Mouse (Mus musculus) heart, embryonic 12.5 days (tissue): ENCODE measurements around the gene Esr1. TPM values are rescaled to one million over a fixed set of nuclear protein-coding genes. Genes with fewer than 3 reads are reported as not detected.

Experiments used
- ATAC-seq: fragments of 200-750 bp; cut with Nextera tagmentation; 2 replicates; pipeline ENCODE4 v1.8.0; 2017; ENCODE audit warnings: moderate TSS enrichment, moderate library complexity; ENCODE audit not compliant: insufficient number of reproducible peaks, low FRiP score
- H3K27ac ChIP-seq: fragments of 300-500 bp; sonication (generic); 2 replicates; pipeline ENCODE4 v1.5.1; 2016; ENCODE audit warnings: mild to moderate bottlenecking, moderate library complexity; ENCODE audit not compliant: poor library complexity, severe bottlenecking
- H3K27me3 ChIP-seq: fragments of 300-500 bp; sonication (generic); replicated peaks from 2 replicates; pipeline ENCODE4 v1.6.1; 2016; ENCODE audit warnings: mild to moderate bottlenecking, moderate library complexity
- H3K36me3 ChIP-seq: fragments of 300-500 bp; sonication (generic); 2 replicates; pipeline ENCODE4 v1.6.1; 2016; ENCODE audit warnings: mild to moderate bottlenecking, moderate library complexity
- H3K4me1 ChIP-seq: fragments of 300-500 bp; sonication (generic); replicated peaks from 2 replicates; pipeline ENCODE4 v1.6.1; 2016; ENCODE audit warnings: mild to moderate bottlenecking
- H3K4me2 ChIP-seq: fragments of 300-500 bp; sonication (generic); 2 replicates; pipeline ENCODE4 v1.6.1; 2016; ENCODE audit warnings: mild to moderate bottlenecking, moderate library complexity
- H3K4me3 ChIP-seq: fragments of 300-500 bp; sonication (generic); 2 replicates; pipeline ENCODE4 v1.5.1; 2016; ENCODE audit warnings: mild to moderate bottlenecking
- H3K9ac ChIP-seq: fragments of 300-500 bp; sonication (generic); 2 replicates; pipeline ENCODE4 v1.6.1; 2016; ENCODE audit warnings: mild to moderate bottlenecking, moderate library complexity
- H3K9me3 ChIP-seq: fragments of 300-500 bp; sonication (generic); replicated peaks from 2 replicates; pipeline ENCODE4 v1.6.1; 2016; ENCODE audit warnings: mild to moderate bottlenecking, moderate library complexity
- WGBS: fragments of 180-500 bp; shearing (Covaris S2); methylation state at CpG from one replicate; pipeline ENCODE4 v1.1.7; 2016; 5-methylcytosine and 5-hydroxymethylcytosine counted together
- polyA plus RNA-seq: library from polyadenylated mRNA; unstranded; fragments of >200 nt; fragmentation: Nextera tagmentation; extraction: Ambion mirVana; gene quantifications from 2 replicates; pipeline ENCODE4 v1.2.1, GENCODE M21; 2016

Esr1 gene
- polyA plus RNA-seq, 1 experiment from 2014 or later: 1.00 TPM

DNA sequence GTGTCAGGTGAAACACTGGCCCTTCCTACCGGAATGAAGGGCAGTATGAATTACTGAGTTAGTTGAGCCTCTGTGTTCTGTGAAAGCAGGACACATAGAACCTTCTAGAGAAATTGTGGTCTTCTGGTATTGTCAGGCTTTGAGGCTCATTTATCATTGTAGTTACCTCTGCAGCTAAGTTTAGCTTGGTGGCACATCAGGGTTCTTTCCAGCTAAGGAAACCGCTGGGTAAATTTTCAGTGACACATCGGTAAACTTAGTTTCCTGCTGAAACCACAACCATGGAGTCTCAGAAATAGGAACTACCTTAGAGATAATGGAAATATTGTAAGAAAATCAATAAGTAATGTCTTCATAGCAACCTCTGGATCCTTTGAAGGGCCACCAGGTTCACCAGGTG lies 366.0 kb downstream of the Esr1 start:
- Histone ChIP-seq H3K9ac (no peak overlapping the region), H3K4me2 (no peak overlapping the region), H3K4me3 (no peak overlapping the region), H3K9me3 (no peaks in the 10 kb centered on the region), H3K27ac (no peak overlapping the region), H3K4me1 (no peaks in the 10 kb centered on the region), H3K27me3 (no peaks in the 10 kb centered on the region), H3K36me3 (no peaks in the 10 kb centered on the region)
- ATAC-seq: no peak
- 85% methylated on average over 3 of the region's 3 CpGs for WGBS

DNA sequence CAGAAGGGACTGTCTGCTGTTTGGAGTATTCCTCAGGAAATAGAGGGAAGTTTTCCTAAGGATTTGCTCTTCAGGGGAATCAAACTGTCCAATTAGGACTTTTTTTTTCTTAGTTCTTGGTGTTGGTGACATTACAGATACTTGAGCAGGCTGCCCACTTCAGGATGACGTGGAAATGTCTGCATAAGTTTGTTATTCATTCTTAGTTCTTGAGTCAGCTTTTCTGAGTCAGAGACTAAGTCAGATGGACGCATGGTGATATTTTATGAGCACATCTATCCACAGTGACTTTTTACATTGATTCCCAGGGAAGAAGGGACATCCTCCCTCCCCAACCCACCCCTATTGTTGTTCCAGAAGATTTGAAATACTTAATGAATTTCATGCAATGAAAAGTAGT lies 372.5 kb downstream of the Esr1 start:
- no peaks in the 10 kb centered on the region for H3K27me3 ChIP-seq
- H3K4me1 ChIP-seq: no peaks in the 10 kb centered on the region
- no peaks in the 10 kb centered on the region for H3K9me3 ChIP-seq
- H3K4me2 ChIP-seq: no peak overlapping the region
- no peak overlapping the region for H3K9ac ChIP-seq
- H3K36me3 ChIP-seq: no peaks in the 10 kb centered on the region
- H3K4me3 ChIP-seq: no peak overlapping the region
- 64% methylated on average over 2 of the region's 2 CpGs for WGBS
- ATAC-seq: no peak
- H3K27ac ChIP-seq: no peak overlapping the region

DNA sequence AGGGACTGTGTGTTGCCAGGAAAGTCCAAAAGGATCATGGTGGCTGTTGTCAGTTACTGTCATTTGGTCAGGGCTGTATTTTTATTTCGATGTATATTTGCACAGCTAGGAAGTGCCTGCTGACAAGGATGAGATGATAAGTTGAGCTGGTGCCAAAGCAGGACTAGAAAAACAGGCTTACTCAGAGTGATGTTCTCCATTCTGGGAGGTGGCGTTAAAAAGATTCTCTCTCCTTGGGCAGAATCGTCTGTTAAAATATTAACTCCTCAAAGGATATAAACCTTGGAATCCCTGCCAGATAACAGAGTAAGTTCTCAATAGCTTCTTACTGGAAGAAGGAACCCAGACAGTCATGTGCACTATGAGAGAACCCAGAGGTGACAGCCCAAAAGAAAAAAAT lies 382.4 kb downstream of the Esr1 start:
- WGBS: 52% methylated on average over 3 of the region's 3 CpGs
- Histone ChIP-seq H3K4me2 (no peak overlapping the region), H3K27me3 (no peaks in the 10 kb centered on the region), H3K4me1 (0 out of 2 replicates have a peak, but pooled peaks cover 6% of the 10 kb centered on the region), H3K27ac (no peak overlapping the region), H3K4me3 (no peak overlapping the region), H3K9ac (no peak overlapping the region), H3K9me3 (no peaks in the 10 kb centered on the region), H3K36me3 (no peaks in the 10 kb centered on the region)
- no peak for ATAC-seq

DNA sequence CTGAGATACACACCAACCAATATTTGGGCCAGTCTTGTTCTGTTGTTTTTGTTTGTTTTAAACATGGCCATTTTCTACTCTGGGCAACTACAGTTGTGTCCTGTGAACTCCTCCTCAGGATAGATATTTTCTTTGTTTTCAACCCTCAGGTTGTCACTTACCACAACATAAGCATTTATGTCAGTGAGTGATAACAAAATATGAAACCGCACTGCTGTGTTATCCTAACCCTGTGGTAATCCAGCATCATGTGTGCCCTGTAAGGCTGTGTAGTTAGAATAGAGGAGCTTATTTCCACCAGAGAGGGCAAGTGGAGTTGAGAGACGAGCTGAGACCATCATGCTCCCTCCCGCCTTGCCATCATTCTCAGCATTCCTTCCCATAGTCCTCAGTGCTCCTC lies 385.2 kb downstream of the Esr1 start:
- WGBS: 80% methylated on average over 3 of the region's 3 CpGs

DNA sequence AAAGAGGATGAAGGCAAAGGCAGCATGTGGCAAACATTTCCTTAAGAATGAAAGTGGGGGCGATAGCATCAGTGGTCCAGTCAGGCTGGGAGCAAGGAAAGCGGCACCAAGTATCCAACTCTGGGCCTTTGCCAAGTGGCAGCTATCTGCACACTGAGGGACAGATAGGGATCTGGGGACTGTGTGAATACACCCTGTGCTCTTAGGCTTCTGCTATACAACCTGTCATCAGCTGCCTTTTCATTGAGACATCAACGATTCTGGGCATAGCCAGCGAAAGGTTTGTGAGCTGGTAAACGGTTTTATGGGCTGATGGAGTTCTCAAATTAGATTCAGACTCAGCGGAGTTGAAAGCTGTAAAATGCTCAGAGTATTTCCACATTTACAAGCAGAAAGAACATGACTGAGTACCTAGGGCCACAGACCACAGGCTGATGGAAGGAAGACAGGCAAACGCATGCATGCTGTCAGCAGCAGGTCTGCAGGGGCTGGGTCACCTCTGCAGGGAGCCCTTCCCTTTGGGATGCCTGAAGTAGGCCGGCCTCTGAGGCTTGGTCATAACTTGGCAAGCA lies 397.5 kb downstream of the Esr1 start:
- WGBS: 69% methylated on average over 8 of the region's 8 CpGs
- no peak for ATAC-seq
- Histone ChIP-seq H3K27ac (no peak overlapping the region), H3K9ac (no peak overlapping the region), H3K4me1 (no peaks in the 10 kb centered on the region), H3K27me3 (no peaks in the 10 kb centered on the region), H3K36me3 (no peaks in the 10 kb centered on the region), H3K4me2 (no peak overlapping the region), H3K9me3 (no peaks in the 10 kb centered on the region), H3K4me3 (no peak overlapping the region)

More for the DNA sequence above, 385.2 kb downstream of the Esr1 start:
- no peak overlapping the region for H3K4me2 ChIP-seq
- H3K27ac ChIP-seq: no peak overlapping the region
- H3K4me3 ChIP-seq: no peak overlapping the region
- no peak for ATAC-seq
- 0 out of 2 replicates have a peak, but pooled peaks cover 6% of the 10 kb centered on the region for H3K4me1 ChIP-seq
- no peaks in the 10 kb centered on the region for H3K27me3 ChIP-seq
- no peaks in the 10 kb centered on the region for H3K9me3 ChIP-seq
- H3K9ac ChIP-seq: no peak overlapping the region
- no peaks in the 10 kb centered on the region for H3K36me3 ChIP-seq

DNA sequence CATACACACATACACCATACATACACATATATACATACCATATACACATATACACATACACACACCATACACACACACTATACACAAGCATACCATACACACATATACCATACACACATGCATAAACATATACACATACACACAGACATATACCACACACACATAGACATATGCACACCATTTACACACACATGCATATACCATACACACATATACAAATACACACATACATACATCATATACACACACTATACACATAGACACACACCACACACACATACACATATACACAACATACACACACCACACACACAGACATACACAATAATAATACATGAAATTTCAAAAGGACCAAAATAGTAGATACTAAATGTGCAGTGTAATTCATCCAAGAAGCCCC lies 400.6 kb downstream of the Esr1 start:
- Histone ChIP-seq H3K27ac (no peak overlapping the region), H3K4me3 (no peak overlapping the region), H3K9me3 (no peaks in the 10 kb centered on the region), H3K4me2 (no peak overlapping the region), H3K9ac (no peak overlapping the region), H3K4me1 (no peaks in the 10 kb centered on the region), H3K27me3 (no peaks in the 10 kb centered on the region), H3K36me3 (no peaks in the 10 kb centered on the region)
- ATAC-seq: no peak

DNA sequence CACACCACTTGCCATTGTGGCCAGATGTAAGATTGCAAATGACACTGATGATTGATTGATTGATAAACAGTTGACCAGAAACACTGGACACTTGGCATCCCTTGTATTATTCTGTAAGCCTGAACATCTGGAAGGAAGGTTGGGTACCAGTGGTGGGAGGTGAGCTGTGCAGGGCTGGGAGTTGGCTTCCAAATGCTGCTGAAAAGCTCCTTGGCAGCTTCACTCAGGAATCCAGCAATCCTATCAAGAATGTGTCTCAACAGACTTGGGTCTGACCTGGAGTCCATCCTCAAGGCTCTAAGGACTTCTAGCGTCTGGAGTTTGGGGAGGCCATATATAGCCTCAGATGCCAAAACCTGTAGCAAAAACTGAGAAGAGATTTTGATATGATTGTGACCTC lies 403.6 kb downstream of the Esr1 start:
- Histone ChIP-seq H3K9ac (no peak overlapping the region), H3K36me3 (no peaks in the 10 kb centered on the region), H3K27ac (no peak overlapping the region), H3K4me2 (no peak overlapping the region), H3K9me3 (no peaks in the 10 kb centered on the region), H3K4me1 (no peaks in the 10 kb centered on the region), H3K4me3 (no peak overlapping the region), H3K27me3 (no peaks in the 10 kb centered on the region)
- no peak for ATAC-seq
- WGBS: 85% methylated on average over 1 of the region's 1 CpGs

DNA sequence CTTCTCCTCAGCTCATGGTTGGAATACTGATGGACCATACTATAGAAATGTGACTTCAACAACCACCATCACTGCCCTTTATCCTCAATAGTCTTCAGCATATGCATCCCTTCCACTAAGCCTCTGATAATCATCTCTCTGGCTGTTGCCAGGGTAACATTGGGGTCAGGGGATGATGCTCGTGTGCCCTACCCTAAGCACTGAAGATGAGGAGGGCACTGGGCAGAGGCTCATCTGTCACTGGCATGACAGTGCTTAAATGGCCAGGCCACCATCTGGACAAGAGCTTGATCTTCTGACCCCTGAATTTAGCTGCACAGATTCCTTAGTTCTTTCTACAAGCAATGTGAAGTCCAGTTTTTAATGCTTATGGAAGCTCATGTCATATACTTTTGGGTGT lies 405.8 kb downstream of the Esr1 start:
- 76% methylated on average over 1 of the region's 1 CpGs for WGBS

DNA sequence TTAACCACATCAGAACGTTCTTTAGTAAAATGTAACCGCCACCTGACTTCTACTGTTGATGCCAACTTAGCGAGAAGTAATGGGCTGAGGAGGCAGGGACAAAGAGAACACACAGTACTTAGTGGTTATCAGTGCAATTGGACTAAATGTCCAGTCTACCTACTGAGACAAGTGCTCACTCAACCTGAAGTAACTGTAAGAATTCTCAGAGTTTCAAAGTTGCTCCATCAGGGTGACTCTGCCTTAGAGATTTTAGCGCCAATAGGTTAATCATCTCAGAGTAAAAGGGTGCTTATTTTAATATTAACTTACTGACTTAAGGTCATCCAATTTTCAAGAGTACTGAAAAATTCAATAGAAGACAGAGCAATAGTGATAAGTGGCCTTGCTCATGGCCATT lies 414.5 kb downstream of the Esr1 start:
- H3K4me1 ChIP-seq: no peaks in the 10 kb centered on the region
- H3K4me2 ChIP-seq: no peak overlapping the region
- peaks cover 46% of the 10 kb centered on the region for H3K36me3 ChIP-seq
- H3K27ac ChIP-seq: no peak overlapping the region
- H3K27me3 ChIP-seq: no peaks in the 10 kb centered on the region
- no peak for ATAC-seq
- H3K9ac ChIP-seq: no peak overlapping the region
- 86% methylated on average over 4 of the region's 4 CpGs for WGBS
- no peak overlapping the region for H3K4me3 ChIP-seq
- H3K9me3 ChIP-seq: no peaks in the 10 kb centered on the region

More for the DNA sequence above, 405.8 kb downstream of the Esr1 start:
- Histone ChIP-seq H3K4me3 (no peak overlapping the region), H3K36me3 (peaks cover 19% of the 10 kb centered on the region), H3K9ac (no peak overlapping the region), H3K4me2 (no peak overlapping the region), H3K27me3 (no peaks in the 10 kb centered on the region), H3K27ac (no peak overlapping the region), H3K4me1 (no peaks in the 10 kb centered on the region), H3K9me3 (no peaks in the 10 kb centered on the region)
- ATAC-seq: no peak

DNA sequence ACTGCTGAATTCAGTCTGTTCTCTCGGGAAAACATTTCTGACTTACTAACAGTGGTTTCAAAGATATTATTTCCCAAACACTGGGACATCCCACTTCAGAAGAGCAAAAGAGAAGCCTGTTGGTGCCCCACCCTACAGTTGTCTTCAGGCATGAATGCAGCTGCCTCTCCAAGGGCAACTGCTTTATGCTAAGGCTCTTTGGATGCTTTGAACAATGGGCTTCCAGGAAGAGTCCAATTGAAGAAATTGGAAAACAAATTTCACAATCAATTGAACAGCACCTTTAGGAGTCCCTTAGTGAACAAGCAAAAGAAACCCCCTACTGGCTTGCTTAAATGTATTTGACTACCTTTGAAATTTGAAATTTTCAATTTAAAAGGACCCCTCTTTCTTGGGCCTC lies 415.8 kb downstream of the Esr1 start:
- ATAC-seq: no peak
- Histone ChIP-seq H3K4me2 (no peak overlapping the region), H3K9me3 (no peaks in the 10 kb centered on the region), H3K9ac (no peak overlapping the region), H3K36me3 (peaks cover 46% of the 10 kb centered on the region), H3K4me3 (no peak overlapping the region), H3K27me3 (no peaks in the 10 kb centered on the region), H3K4me1 (no peaks in the 10 kb centered on the region), H3K27ac (no peak overlapping the region)
- 85% methylated on average over 1 of the region's 1 CpGs for WGBS

DNA sequence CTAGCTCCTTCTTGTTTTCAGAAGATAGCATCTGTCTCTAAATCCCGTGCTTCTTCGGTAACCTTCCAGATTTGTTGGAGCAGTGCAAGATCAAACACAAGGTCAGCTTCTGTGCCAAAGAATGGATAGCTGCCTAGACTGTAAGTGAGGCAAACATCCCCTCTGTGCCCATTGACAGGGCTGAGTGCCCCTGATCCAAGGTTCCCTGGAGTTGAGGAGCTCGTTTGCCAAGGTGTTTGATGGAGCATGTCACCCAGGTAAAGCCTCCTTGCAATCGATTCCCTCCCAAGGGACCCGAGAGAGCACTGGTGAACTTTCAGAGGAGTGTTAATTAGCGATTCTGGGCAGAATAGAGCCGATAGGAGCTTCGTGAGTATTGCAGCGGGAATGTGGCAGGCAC lies 416.9 kb downstream of the Esr1 start:
- Histone ChIP-seq H3K4me1 (no peaks in the 10 kb centered on the region), H3K9ac (no peak overlapping the region), H3K9me3 (no peaks in the 10 kb centered on the region), H3K27me3 (no peaks in the 10 kb centered on the region), H3K27ac (no peak overlapping the region), H3K4me3 (no peak overlapping the region), H3K4me2 (no peak overlapping the region), H3K36me3 (peaks cover 54% of the 10 kb centered on the region)
- no peak for ATAC-seq
- WGBS: 73% methylated on average over 9 of the region's 9 CpGs

DNA sequence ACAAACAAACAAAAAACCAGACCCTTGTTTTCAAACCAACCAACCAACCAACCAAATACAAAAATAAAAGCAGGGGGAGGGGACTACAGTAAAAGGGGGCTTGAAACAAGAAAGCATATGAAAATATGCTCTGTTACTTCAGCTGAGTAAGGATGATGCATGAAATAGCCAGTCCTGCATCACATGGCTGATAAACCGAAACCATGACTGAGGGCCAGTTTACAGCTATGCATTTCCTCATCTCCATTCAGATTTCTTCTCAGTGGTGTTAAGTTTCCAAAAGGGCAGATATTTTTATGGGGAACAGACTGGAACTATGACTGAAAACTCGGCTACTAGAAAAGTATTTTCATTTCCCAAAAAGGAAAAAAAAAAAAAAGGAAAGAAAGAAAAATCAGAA lies 417.8 kb downstream of the Esr1 start:
- Histone ChIP-seq H3K27me3 (no peaks in the 10 kb centered on the region), H3K27ac (no peak overlapping the region), H3K4me2 (no peak overlapping the region), H3K4me3 (no peak overlapping the region), H3K9ac (no peak overlapping the region), H3K36me3 (peaks cover 59% of the 10 kb centered on the region), H3K9me3 (no peaks in the 10 kb centered on the region), H3K4me1 (no peaks in the 10 kb centered on the region)
- ATAC-seq: no peak
- 77% methylated on average over 2 of the region's 2 CpGs for WGBS
